Mouse (Mus musculus) olfactory bulb, adult 2 months (tissue): ENCODE data around the gene Tspan18.

ENCODE experiments used
- CTCF ChIP-seq: fragments of 200-500 bp; IDR thresholded peaks from 2 replicates; pipeline ENCODE4 v1.5.1; 2012; ENCODE audit warnings: low read depth, mild to moderate bottlenecking, low read length, moderate library complexity; ENCODE audit not compliant: insufficient read depth
- POLR2A ChIP-seq: fragments of 200-500 bp; IDR thresholded peaks from 2 replicates; pipeline ENCODE4 v1.6.1; 2012; ENCODE audit warnings: mild to moderate bottlenecking, low read depth, low read length, moderate library complexity; ENCODE audit not compliant: insufficient read depth

DNA sequence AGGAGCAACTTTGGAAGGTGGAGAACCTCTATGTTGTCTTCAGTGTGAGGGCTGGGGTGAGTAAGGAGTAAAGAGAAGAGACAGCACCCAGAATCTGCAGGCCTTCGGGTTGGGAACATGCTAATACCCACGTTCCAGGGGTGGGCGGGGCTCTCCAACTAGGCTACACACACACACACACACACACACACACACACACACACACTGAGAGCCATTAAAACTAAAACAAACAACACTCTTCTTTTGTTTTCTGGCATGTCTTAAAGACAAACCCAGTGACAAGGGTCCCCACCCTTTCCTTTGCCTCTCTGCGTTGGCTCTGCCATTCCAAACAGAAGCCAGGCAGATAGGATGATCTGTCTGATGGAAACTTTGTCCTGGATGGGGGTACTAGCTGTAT is 2.0 kb downstream of the Tspan18 start:
- no peak for TF ChIP-seq CTCF
- no peak for TF ChIP-seq POLR2A
